Mouse (Mus musculus) skeletal muscle tissue, postnatal 0 days (tissue): ENCODE results near the gene Dagla. TPM values are rescaled to one million over a fixed set of nuclear protein-coding genes. Genes with fewer than 3 reads are reported as not detected.

ENCODE experiments used
- polyA plus RNA-seq: library from polyadenylated mRNA; unstranded; fragments of >200 nt; fragmentation: Nextera tagmentation; extraction: Ambion mirVana; gene quantifications from 2 replicates; pipeline ENCODE4 v1.2.1, GENCODE M21; 2015

Gene Dagla
- polyA plus RNA-seq: 1.5 and 1.7 TPM in 2 replicates

DNA sequence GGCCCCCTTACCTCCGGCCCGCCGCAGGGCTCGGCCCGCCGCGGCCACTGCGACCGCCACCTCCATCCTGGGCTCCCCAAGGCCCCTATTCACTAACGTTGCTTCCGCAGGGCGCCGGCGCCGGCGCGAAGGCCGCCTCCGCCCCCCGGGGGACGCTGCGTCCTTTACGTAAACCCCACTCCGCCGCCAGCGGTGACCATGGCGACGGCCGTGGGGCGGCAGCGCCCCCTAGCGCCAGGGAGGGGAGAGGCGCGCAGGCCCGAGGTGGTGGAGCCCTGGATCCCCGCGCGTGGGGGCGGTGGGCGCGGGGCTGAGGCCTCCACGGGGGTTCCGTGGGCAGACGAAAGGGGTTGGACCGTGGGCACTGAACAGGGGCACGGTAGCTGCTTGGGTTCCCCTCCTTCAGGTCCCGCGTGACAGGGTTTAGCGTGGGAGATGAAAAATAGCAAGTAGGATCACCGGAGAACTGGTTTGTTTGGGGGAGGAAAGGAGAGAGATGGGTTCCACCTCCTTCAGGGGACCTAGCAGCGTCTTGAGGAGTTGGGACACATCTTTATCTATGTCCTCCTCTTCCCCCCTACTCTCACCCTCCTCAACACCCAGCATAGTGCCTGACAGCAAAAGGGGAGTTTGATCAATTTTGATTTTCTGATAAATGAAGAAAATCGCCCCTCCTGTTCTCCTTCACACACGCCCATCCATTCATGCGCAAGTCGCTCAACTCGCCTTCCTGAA lies at the start of gene Dagla:
TSS of gene Dagla (minus strand) at position 68 of the 735 bp plus-strand sequence.

GRCm38 (mm10) chr19:10240654-10241305 lies 63.9 kb downstream of the Dagla start, which contains the start of gene Myrf:
TSS of gene Myrf (minus strand) at chr19:10240748.

GRCm38 (mm10) chr19:10203848-10204615 lies 100.6 kb downstream of the Dagla start, which contains the start of the genes Tmem258 and Fen1:
TSS of gene Tmem258 (plus strand) at chr19:10204014.
TSS of gene Fen1 (minus strand) at chr19:10204169.

Other genes starting within 250 kb of the Dagla start
- 11.1 and 12.7 TPM in 2 replicates for gene Fads2, start 203.1 kb downstream of the Dagla start, polyA plus RNA-seq
- gene Fads1, start 122.0 kb downstream of the Dagla start, polyA plus RNA-seq: 17.8 and 22.6 TPM in 2 replicates
- 273 and 290 TPM in 2 replicates for gene Tmem258, start 100.9 kb downstream of the Dagla start, polyA plus RNA-seq
- gene Fen1, start 100.7 kb downstream of the Dagla start, polyA plus RNA-seq: 14.4 and 16.6 TPM in 2 replicates
- 0.06 and 0.13 TPM in 2 replicates for gene Myrf, start 64.1 kb downstream of the Dagla start, polyA plus RNA-seq
- gene Syt7, start 84.2 kb upstream of the Dagla start, polyA plus RNA-seq: 0.59 and 1.6 TPM in 2 replicates
- gene Lrrc10b, start 152.6 kb upstream of the Dagla start, polyA plus RNA-seq: 0.12 and 0.28 TPM in 2 replicates
- gene Ppp1r32, start 178.1 kb upstream of the Dagla start, polyA plus RNA-seq: 0.17 TPM in 1 of 2 replicates, not detected in the other
- 17.2 and 17.3 TPM in 2 replicates for gene Cpsf7, start 220.4 kb upstream of the Dagla start, polyA plus RNA-seq
- 44.2 and 47.1 TPM in 2 replicates for gene Sdhaf2, start 221.3 kb upstream of the Dagla start, polyA plus RNA-seq